8 mouse cellular contexts compared by ENCODE assay signal in genomic region chr19:36818141-36818885, GRCm38 (mm10). TPM values are rescaled to one million over a fixed set of nuclear protein-coding genes. Genes with fewer than 3 reads are reported as not detected.
DNase-seq lines count a peak whose midpoint lies in the region; ATAC-seq and TF ChIP-seq lines count a peak whose summit lies in the region.

No protein-coding gene starts in this region.

- H3K27me3 ChIP-seq in heart, embryonic 16.5 days (ENCODE audit: control insufficient read depth, insufficient read depth, low read length) = no peaks in the 10 kb centered on the region
- no peaks in the 10 kb centered on the region for H3K27me3 ChIP-seq in limb, embryonic 13.5 days

- WGBS in heart, embryonic 16.5 days = 4% methylated on average over 22 of the region's 22 CpGs
- 5% methylated on average over 22 of the region's 22 CpGs for WGBS in limb, embryonic 13.5 days

- DNase-seq in layer of hippocampus, adult 2 months (ENCODE audit: low spot score in 2 of 2) = no peak
- DNase-seq in layer of hippocampus, postnatal 25 days (ENCODE audit: extremely low spot score in 1 of 2, low spot score in 1 of 2) = no peak
- DNase-seq in embryo, embryonic 11 days = peak; percentile 66
- peak; percentile 51 for DNase-seq in neural tube, embryonic 10.5 days (ENCODE audit: extremely low spot score, low spot score)
- no peak for DNase-seq in frontal cortex, postnatal 10 days (ENCODE audit: low spot score in 2 of 2)
- no peak for DNase-seq in cerebellum, adult 11 months

- ATAC-seq in heart, embryonic 16.5 days (replicated peaks; ENCODE audit: extremely low read depth, insufficient read depth, low FRiP score) = peak; percentile 47
- peak; percentile 19; the same call in 1 of the 2 replicates for ATAC-seq in limb, embryonic 13.5 days (ENCODE audit: low FRiP score, low read depth)

- H3K4me3 ChIP-seq in layer of hippocampus, adult 2 months = peak overlapping the region; percentile 52
- H3K4me3 ChIP-seq in heart, embryonic 16.5 days (ENCODE audit: low read length) = peak overlapping the region; percentile 54
- H3K4me3 ChIP-seq in limb, embryonic 13.5 days = peak overlapping the region; percentile 40

- no peak for TF ChIP-seq CTCF in layer of hippocampus, adult 2 months (conservative IDR thresholded peaks at IDR 0.05)

- H3K9ac ChIP-seq in heart, embryonic 16.5 days (ENCODE audit: low read length) = peak overlapping the region; percentile 70
- H3K9ac ChIP-seq in limb, embryonic 13.5 days = peak overlapping the region; percentile 55

- 0 out of 2 replicates have a peak overlapping the region, but pooled peaks have one; percentile 16 for H3K27ac ChIP-seq in layer of hippocampus, adult 2 months
- H3K27ac ChIP-seq in heart, embryonic 16.5 days (ENCODE audit: low read length) = peak overlapping the region; percentile 52
- no peak overlapping the region for H3K27ac ChIP-seq in limb, embryonic 13.5 days

- H3K9me3 ChIP-seq in heart, embryonic 16.5 days (replicated peaks; ENCODE audit: control insufficient read depth, low read length) = no peaks in the 10 kb centered on the region
- H3K9me3 ChIP-seq in limb, embryonic 13.5 days = no peaks in the 10 kb centered on the region

- H3K36me3 ChIP-seq in heart, embryonic 16.5 days (ENCODE audit: control insufficient read depth, insufficient read depth) = no peaks in the 10 kb centered on the region
- H3K36me3 ChIP-seq in limb, embryonic 13.5 days = no peaks in the 10 kb centered on the region

- H3K4me1 ChIP-seq in heart, embryonic 16.5 days (ENCODE audit: control insufficient read depth, insufficient read depth, low read length) = 0 out of 2 replicates have a peak, but pooled peaks cover 5% of the 10 kb centered on the region
- peaks cover 9% of the 10 kb centered on the region for H3K4me1 ChIP-seq in limb, embryonic 13.5 days

- H3K4me2 ChIP-seq in heart, embryonic 16.5 days (ENCODE audit: low read depth, low read length) = peak overlapping the region; percentile 74
- H3K4me2 ChIP-seq in limb, embryonic 13.5 days (replicated peaks) = peak overlapping the region; percentile 67

RNA-seq across cellular contexts. Expression of gene Tnks2, which starts 15.7 kb away (rescaled TPM):
- 100 to 1,000 TPM; 123 TPM for total RNA-seq in layer of hippocampus, adult 2 months (2021)
- 100 to 1,000 TPM; 129 to 131 TPM for total RNA-seq in layer of hippocampus, postnatal 25 days (2021)
- 25.8 and 36.0 TPM in 2 replicates for polyA plus RNA-seq in heart, embryonic 16.5 days (2015; fragmentation: Nextera tagmentation; extraction: Ambion mirVana)
- 51.8 and 52.3 TPM in 2 replicates for polyA plus RNA-seq in limb, embryonic 13.5 days (2015; fragmentation: Nextera tagmentation; extraction: Ambion mirVana)

Comparison
In these comparisons a context has a peak if more than half of its experiments do, and no peak if none do; other contexts are left out.
1. DNase-seq: peak in embryo, embryonic 11 days (single experiment) and neural tube, embryonic 10.5 days (single experiment); none in layer of hippocampus, adult 2 months (0 of 2), layer of hippocampus, postnatal 25 days (0 of 2), frontal cortex, postnatal 10 days (0 of 2) and cerebellum, adult 11 months (single experiment).
2. Peak in every context shown above with its lines, with median percentiles within 50 percentile points of each other: H3K4me3 ChIP-seq.